Mouse (Mus musculus) kidney, adult 2 months (tissue): ENCODE results near the gene Khdc3. TPM values are rescaled to one million over a fixed set of nuclear protein-coding genes. Genes with fewer than 3 reads are reported as not detected.

Experiments used
- DNase-seq: peaks from one replicate; pipeline ENCODE4 v3.0.0; 2021
- H3K27ac ChIP-seq: fragments of 200-500 bp; 2 replicates; pipeline ENCODE4 v1.5.1; 2012; ENCODE audit warnings: low read depth, low read length, control low read depth, inconsistent platforms; ENCODE audit not compliant: insufficient read depth
- H3K27me3 ChIP-seq: fragments of 200-500 bp; replicated peaks from 2 replicates; pipeline ENCODE4 v1.6.1; 2012; ENCODE audit warnings: mild to moderate bottlenecking, moderate library complexity, low read length, inconsistent platforms; ENCODE audit not compliant: control insufficient read depth, insufficient read depth
- H3K36me3 ChIP-seq: fragments of 200-500 bp; 2 replicates; pipeline ENCODE4 v1.6.1; 2012; ENCODE audit warnings: mild to moderate bottlenecking, moderate library complexity, low read length, inconsistent platforms; ENCODE audit not compliant: control insufficient read depth, insufficient read depth
- H3K4me1 ChIP-seq: fragments of 200-500 bp; 2 replicates; pipeline ENCODE4 v1.6.1; 2011; ENCODE audit warnings: low read length; ENCODE audit not compliant: control insufficient read depth, insufficient read depth
- H3K4me3 ChIP-seq: fragments of 200-500 bp; 2 replicates; pipeline ENCODE4 v1.5.1; 2011; ENCODE audit warnings: mild to moderate bottlenecking, low read depth, low read length, control low read depth; ENCODE audit not compliant: insufficient read depth
- CTCF ChIP-seq: fragments of 200-500 bp; conservative IDR thresholded peaks from 2 replicates; pipeline ENCODE4 v1.5.1; 2011; ENCODE audit warnings: low read depth, mild to moderate bottlenecking, control low read depth, low read length, moderate library complexity, mixed read lengths; ENCODE audit not compliant: insufficient read depth, insufficient read length
- POLR2A ChIP-seq: fragments of 200-500 bp; IDR thresholded peaks from one replicate; pipeline ENCODE4 v1.6.1; 2011; ENCODE audit warnings: low read depth, low read length, control low read depth
- WGBS: fragments of 180-500 bp; shearing (Covaris S2); methylation state at CpG from one replicate; pipeline ENCODE4 v1.1.7; 2018; 5-methylcytosine and 5-hydroxymethylcytosine counted together
- polyA plus RNA-seq: library from polyadenylated mRNA; depleted of rRNA; stranded (reverse); fragments of >200 nt; gene quantifications from 2 replicates; pipeline ENCODE4 v1.2.3, GENCODE M21; 2012

Khdc3 gene
- polyA plus RNA-seq, 1 experiment: 0.19 TPM

GRCm38 (mm10) chr9:73085845-73086244, 15.8 kb upstream of the Khdc3 start:
- H3K36me3 ChIP-seq: no peaks in the 10 kb centered on the region
- no peak overlapping the region for H3K4me3 ChIP-seq
- no peak for TF ChIP-seq POLR2A
- TF ChIP-seq CTCF: no peak
- DNase-seq: no peak
- H3K27ac ChIP-seq: no peak overlapping the region
- WGBS: 86% methylated on average over 6 of the region's 6 CpGs
- no peaks in the 10 kb centered on the region for H3K4me1 ChIP-seq
- H3K27me3 ChIP-seq: no peaks in the 10 kb centered on the region

GRCm38 (mm10) chr9:73087121-73087520, 14.5 kb upstream of the Khdc3 start:
- Histone ChIP-seq H3K27me3 (no peaks in the 10 kb centered on the region), H3K27ac (no peak overlapping the region), H3K36me3 (no peaks in the 10 kb centered on the region), H3K4me3 (no peak overlapping the region), H3K4me1 (no peaks in the 10 kb centered on the region)
- no peak for DNase-seq
- WGBS: 59% methylated on average over 8 of the region's 8 CpGs
- no peak for TF ChIP-seq POLR2A
- no peak for TF ChIP-seq CTCF

DNA sequence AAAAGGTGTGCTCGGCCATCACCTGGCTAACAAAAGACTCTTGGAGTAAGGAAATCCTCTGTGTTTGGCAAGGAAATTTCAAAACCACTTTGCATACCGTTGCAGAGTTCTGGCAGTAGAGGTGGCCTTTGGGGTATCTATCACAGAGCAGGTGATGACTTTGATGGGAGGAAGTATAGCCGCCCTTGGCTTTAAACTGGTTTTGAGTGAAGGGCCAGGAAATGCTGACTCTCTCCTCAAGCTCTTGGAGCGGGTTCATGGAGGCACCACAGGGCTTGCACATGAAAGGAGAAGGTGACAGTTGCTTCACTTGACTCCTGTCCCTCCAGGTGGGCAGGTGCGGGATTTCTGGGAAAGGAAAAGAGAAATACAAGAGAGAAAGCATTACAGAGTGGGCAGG, 14.1 kb upstream of the Khdc3 start:
- Histone ChIP-seq H3K27me3 (no peaks in the 10 kb centered on the region), H3K36me3 (no peaks in the 10 kb centered on the region), H3K27ac (no peak overlapping the region), H3K4me1 (no peaks in the 10 kb centered on the region), H3K4me3 (no peak overlapping the region)
- WGBS: 83% methylated on average over 5 of the region's 5 CpGs
- TF ChIP-seq CTCF (no peak), POLR2A (no peak)
- DNase-seq: no peak

DNA sequence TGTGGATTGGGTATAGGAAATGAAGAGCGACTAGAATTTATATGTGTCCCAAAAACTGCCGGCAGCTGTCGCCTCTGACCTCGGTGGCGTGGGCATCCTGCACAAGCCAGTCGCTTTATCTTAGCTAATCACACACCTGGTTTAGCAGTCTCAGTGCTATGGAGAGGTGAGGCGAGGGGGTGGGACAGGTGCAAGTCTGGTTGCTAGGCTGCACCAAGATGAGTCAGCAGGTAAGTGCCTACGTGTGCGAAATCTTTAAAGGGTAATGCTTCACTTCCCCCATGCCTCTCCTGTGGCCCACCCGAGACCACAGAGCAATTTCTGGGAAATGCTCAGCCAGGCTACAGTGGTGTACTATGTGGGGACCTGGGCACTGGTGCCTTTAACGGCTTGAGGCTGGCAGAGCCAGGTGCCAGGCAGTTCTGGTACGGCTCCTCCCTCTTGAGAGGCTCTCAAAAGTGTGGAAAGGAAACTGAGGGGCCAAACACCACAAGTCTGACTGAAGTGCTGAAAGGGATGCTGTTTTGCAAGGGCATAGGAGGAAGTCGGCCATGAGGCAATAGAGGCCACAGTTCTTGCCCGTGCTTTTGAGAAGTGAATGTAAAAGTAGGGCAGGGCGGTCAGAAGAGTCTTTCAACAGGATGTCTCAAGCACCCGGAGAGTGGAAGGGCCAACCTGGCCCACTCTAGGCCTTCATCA, 12.3 kb upstream of the Khdc3 start:
- Histone ChIP-seq H3K4me1 (no peaks in the 10 kb centered on the region), H3K36me3 (no peaks in the 10 kb centered on the region), H3K27ac (no peak overlapping the region), H3K4me3 (no peak overlapping the region), H3K27me3 (no peaks in the 10 kb centered on the region)
- WGBS: 68% methylated on average over 16 of the region's 16 CpGs
- DNase-seq: no peak
- TF ChIP-seq CTCF: no peak
- no peak for TF ChIP-seq POLR2A

- no peaks in the 10 kb centered on the region for H3K27me3 ChIP-seq
- no peak overlapping the region for H3K4me3 ChIP-seq
- WGBS: 85% methylated on average over 10 of the region's 10 CpGs
- TF ChIP-seq CTCF (no peak), POLR2A (no peak)
- H3K4me1 ChIP-seq: no peaks in the 10 kb centered on the region; the same call in 1 of the 2 replicates
- H3K36me3 ChIP-seq: no peaks in the 10 kb centered on the region
- no peak for DNase-seq
- no peak overlapping the region for H3K27ac ChIP-seq
Observed at GRCm38 (mm10) chr9:73090121-73090520, 11.5 kb upstream of the Khdc3 start.

GRCm38 (mm10) chr9:73091747-73092146, 9.9 kb upstream of the Khdc3 start:
- DNase-seq: peak; percentile 66
- TF ChIP-seq CTCF (peak; percentile 44), POLR2A (no peak)
- Histone ChIP-seq H3K36me3 (no peaks in the 10 kb centered on the region), H3K4me1 (no peaks in the 10 kb centered on the region; the same call in 1 of the 2 replicates), H3K27me3 (no peaks in the 10 kb centered on the region), H3K4me3 (no peak overlapping the region), H3K27ac (no peak overlapping the region)
- 0% methylated on average over 1 of the region's 1 CpGs for WGBS

- DNase-seq: no peak
- H3K27ac ChIP-seq: no peak overlapping the region
- H3K36me3 ChIP-seq: no peaks in the 10 kb centered on the region
- no peaks in the 10 kb centered on the region; the same call in 1 of the 2 replicates for H3K4me1 ChIP-seq
- H3K4me3 ChIP-seq: no peak overlapping the region
- TF ChIP-seq POLR2A: no peak
- no peak for TF ChIP-seq CTCF
- no peaks in the 10 kb centered on the region for H3K27me3 ChIP-seq
- 29% methylated on average over 17 of the region's 17 CpGs for WGBS
Observed at GRCm38 (mm10) chr9:73094580-73094979, 7.1 kb upstream of the Khdc3 start.
